Mouse (Mus musculus): Measurements from ENCODE around the gene Prss35. TPM values are rescaled to one million over a fixed set of nuclear protein-coding genes. Genes with fewer than 3 reads are reported as not detected.
A peak's percentile ranks its signal among the peaks of the same experiment; 100 is the strongest.

Prss35 gene
- polyA plus RNA-seq, 1 experiment from 2014 or later: 54.5 TPM

GRCm38 (mm10) chr9:86734795-86735194 is 8.7 kb upstream of the Prss35 start:
- Histone ChIP-seq H3K4me3 (replicated peaks) (no peak overlapping the region), H3K9ac (no peak overlapping the region), H3K4me2 (replicated peaks) (no peak overlapping the region), H3K36me3 (no peaks in the 10 kb centered on the region), H3K4me1 (peaks cover 8% of the 10 kb centered on the region; the same call in 1 of the 2 replicates), H3K9me3 (replicated peaks) (no peaks in the 10 kb centered on the region), H3K27me3 (no peaks in the 10 kb centered on the region), H3K27ac (replicated peaks) (no peak overlapping the region)
- 76% methylated on average over 9 of the region's 9 CpGs for WGBS
- no peak for ATAC-seq (ENCODE audit: insufficient number of reproducible peaks, low FRiP score, low TSS enrichment, low read depth)

GRCm38 (mm10) chr9:86736991-86737390 is 6.5 kb upstream of the Prss35 start:
- Histone ChIP-seq H3K4me2 (replicated peaks) (no peak overlapping the region), H3K27ac (replicated peaks) (no peak overlapping the region), H3K36me3 (no peaks in the 10 kb centered on the region), H3K4me3 (replicated peaks) (no peak overlapping the region), H3K9ac (no peak overlapping the region), H3K9me3 (replicated peaks) (no peaks in the 10 kb centered on the region), H3K27me3 (no peaks in the 10 kb centered on the region), H3K4me1 (peaks cover 8% of the 10 kb centered on the region; the same call in 1 of the 2 replicates)
- WGBS: 69% methylated on average over 4 of the region's 4 CpGs
- ATAC-seq (ENCODE audit: insufficient number of reproducible peaks, low FRiP score, low TSS enrichment, low read depth): no peak

- H3K9ac ChIP-seq: no peak overlapping the region
- no peak overlapping the region for H3K4me2 ChIP-seq (replicated peaks)
- no peaks in the 10 kb centered on the region for H3K36me3 ChIP-seq
- no peak overlapping the region for H3K4me3 ChIP-seq (replicated peaks)
- H3K27ac ChIP-seq (replicated peaks): no peak overlapping the region
- no peaks in the 10 kb centered on the region for H3K27me3 ChIP-seq
- H3K9me3 ChIP-seq (replicated peaks): no peaks in the 10 kb centered on the region
- 95% methylated on average over 1 of the region's 1 CpGs for WGBS
- H3K4me1 ChIP-seq: peaks cover 11% of the 10 kb centered on the region
- no peak for ATAC-seq (ENCODE audit: insufficient number of reproducible peaks, low FRiP score, low TSS enrichment, low read depth)
Measured at GRCm38 (mm10) chr9:86738067-86738466, 5.4 kb upstream of the Prss35 start.

GRCm38 (mm10) chr9:86738801-86739200 is 4.6 kb upstream of the Prss35 start:
- Histone ChIP-seq H3K4me2 (replicated peaks) (no peak overlapping the region), H3K9me3 (replicated peaks) (no peaks in the 10 kb centered on the region), H3K36me3 (no peaks in the 10 kb centered on the region), H3K4me1 (peaks cover 19% of the 10 kb centered on the region), H3K27ac (replicated peaks) (no peak overlapping the region), H3K4me3 (replicated peaks) (no peak overlapping the region), H3K9ac (no peak overlapping the region), H3K27me3 (no peaks in the 10 kb centered on the region)
- no peak for ATAC-seq (ENCODE audit: insufficient number of reproducible peaks, low FRiP score, low TSS enrichment, low read depth)
- 91% methylated on average over 8 of the region's 8 CpGs for WGBS

GRCm38 (mm10) chr9:86739971-86740370 is 3.5 kb upstream of the Prss35 start:
- H3K27me3 ChIP-seq: peaks cover 4% of the 10 kb centered on the region; the same call in 1 of the 2 replicates
- ATAC-seq (ENCODE audit: insufficient number of reproducible peaks, low FRiP score, low TSS enrichment, low read depth): no peak
- peaks cover 19% of the 10 kb centered on the region for H3K4me1 ChIP-seq
- H3K9ac ChIP-seq: no peak overlapping the region
- H3K9me3 ChIP-seq (replicated peaks): no peaks in the 10 kb centered on the region
- 37% methylated on average over 3 of the region's 3 CpGs for WGBS
- H3K4me2 ChIP-seq (replicated peaks): no peak overlapping the region
- H3K4me3 ChIP-seq (replicated peaks): no peak overlapping the region
- H3K36me3 ChIP-seq: no peaks in the 10 kb centered on the region
- H3K27ac ChIP-seq (replicated peaks): no peak overlapping the region

GRCm38 (mm10) chr9:86744041-86744440 is 592 bp downstream of the Prss35 start:
- H3K27ac ChIP-seq (replicated peaks): no peak overlapping the region
- H3K36me3 ChIP-seq: no peaks in the 10 kb centered on the region
- no peak overlapping the region for H3K9ac ChIP-seq
- no peaks in the 10 kb centered on the region for H3K9me3 ChIP-seq (replicated peaks)
- H3K4me2 ChIP-seq (replicated peaks): peak overlapping the region; percentile 67
- WGBS: 34% methylated on average over 5 of the region's 5 CpGs
- ATAC-seq (ENCODE audit: insufficient number of reproducible peaks, low FRiP score, low TSS enrichment, low read depth): no peak
- peaks cover 10% of the 10 kb centered on the region for H3K4me1 ChIP-seq
- H3K27me3 ChIP-seq: peaks cover 5% of the 10 kb centered on the region; the same call in 1 of the 2 replicates
- H3K4me3 ChIP-seq (replicated peaks): peak overlapping the region; percentile 47

GRCm38 (mm10) chr9:86745926-86746581 is 2.6 kb downstream of the Prss35 start:
- peak overlapping the region; percentile 18; the same call in 1 of the 2 replicates for H3K4me3 ChIP-seq (replicated peaks)
- no peak overlapping the region for H3K27ac ChIP-seq (replicated peaks)
- H3K9me3 ChIP-seq (replicated peaks): no peaks in the 10 kb centered on the region
- no peak overlapping the region for H3K9ac ChIP-seq
- WGBS: 11% methylated on average over 13 of the region's 13 CpGs
- no peaks in the 10 kb centered on the region for H3K36me3 ChIP-seq
- H3K27me3 ChIP-seq: peaks cover 5% of the 10 kb centered on the region; the same call in 1 of the 2 replicates
- peak overlapping the region; percentile 25 for H3K4me2 ChIP-seq (replicated peaks)
- peaks cover 10% of the 10 kb centered on the region for H3K4me1 ChIP-seq
- ATAC-seq (ENCODE audit: insufficient number of reproducible peaks, low FRiP score, low TSS enrichment, low read depth): peak; percentile 62; the same call in 1 of the 2 replicates

GRCm38 (mm10) chr9:86762477-86763376 is 19.3 kb downstream of the Prss35 start:
- H3K27me3 ChIP-seq: no peaks in the 10 kb centered on the region
- H3K36me3 ChIP-seq: no peaks in the 10 kb centered on the region
- no peak overlapping the region for H3K4me2 ChIP-seq (replicated peaks)
- no peak overlapping the region for H3K27ac ChIP-seq (replicated peaks)
- H3K9me3 ChIP-seq (replicated peaks): no peaks in the 10 kb centered on the region
- no peak overlapping the region for H3K4me3 ChIP-seq (replicated peaks)
- WGBS: 30% methylated on average over 8 of the region's 8 CpGs
- no peak overlapping the region for H3K9ac ChIP-seq
- ATAC-seq (ENCODE audit: insufficient number of reproducible peaks, low FRiP score, low TSS enrichment, low read depth): no peak
- peaks cover 6% of the 10 kb centered on the region; the same call in 1 of the 2 replicates for H3K4me1 ChIP-seq

GRCm38 (mm10) chr9:86764002-86764401 is 20.6 kb downstream of the Prss35 start:
- Histone ChIP-seq H3K4me2 (replicated peaks) (no peak overlapping the region), H3K27ac (replicated peaks) (no peak overlapping the region), H3K4me3 (replicated peaks) (no peak overlapping the region), H3K4me1 (peaks cover 6% of the 10 kb centered on the region; the same call in 1 of the 2 replicates), H3K36me3 (no peaks in the 10 kb centered on the region), H3K27me3 (no peaks in the 10 kb centered on the region), H3K9me3 (replicated peaks) (no peaks in the 10 kb centered on the region), H3K9ac (no peak overlapping the region)
- ATAC-seq (ENCODE audit: insufficient number of reproducible peaks, low FRiP score, low TSS enrichment, low read depth): no peak
- WGBS: 50% methylated on average over 2 of the region's 2 CpGs

GRCm38 (mm10) chr9:86766991-86767390 is 23.5 kb downstream of the Prss35 start:
- peaks cover 6% of the 10 kb centered on the region; the same call in 1 of the 2 replicates for H3K4me1 ChIP-seq
- no peaks in the 10 kb centered on the region for H3K9me3 ChIP-seq (replicated peaks)
- H3K27ac ChIP-seq (replicated peaks): no peak overlapping the region
- WGBS: 76% methylated on average over 10 of the region's 10 CpGs
- H3K36me3 ChIP-seq: no peaks in the 10 kb centered on the region
- H3K4me3 ChIP-seq (replicated peaks): no peak overlapping the region
- H3K27me3 ChIP-seq: no peaks in the 10 kb centered on the region
- no peak overlapping the region for H3K4me2 ChIP-seq (replicated peaks)
- no peak for ATAC-seq (ENCODE audit: insufficient number of reproducible peaks, low FRiP score, low TSS enrichment, low read depth)
- H3K9ac ChIP-seq: no peak overlapping the region

- no peaks in the 10 kb centered on the region for H3K9me3 ChIP-seq (replicated peaks)
- no peak for ATAC-seq (ENCODE audit: insufficient number of reproducible peaks, low FRiP score, low TSS enrichment, low read depth)
- H3K4me2 ChIP-seq (replicated peaks): no peak overlapping the region
- H3K27ac ChIP-seq (replicated peaks): no peak overlapping the region
- H3K27me3 ChIP-seq: no peaks in the 10 kb centered on the region
- H3K4me1 ChIP-seq: no peaks in the 10 kb centered on the region; the same call in 1 of the 2 replicates
- no peak overlapping the region for H3K9ac ChIP-seq
- no peak overlapping the region for H3K4me3 ChIP-seq (replicated peaks)
- no peaks in the 10 kb centered on the region for H3K36me3 ChIP-seq
- 80% methylated on average over 3 of the region's 3 CpGs for WGBS
Measured at GRCm38 (mm10) chr9:86772897-86773296, 29.4 kb downstream of the Prss35 start.

All from embryonic facial prominence, embryonic 15.5 days (tissue).